Mouse (Mus musculus) midbrain, postnatal 0 days (tissue): ENCODE results near the gene Slc35g1. TPM values are rescaled to one million over a fixed set of nuclear protein-coding genes. Genes with fewer than 3 reads are reported as not detected.

Source experiments
- ATAC-seq: fragments of 200-750 bp; cut with Nextera tagmentation; 2 replicates; pipeline ENCODE4 v1.8.0; 2017; ENCODE audit warnings: moderate number of reproducible peaks, mild to moderate bottlenecking, moderate TSS enrichment, moderate library complexity; ENCODE audit not compliant: low FRiP score
- DNase-seq: peaks from one replicate; pipeline ENCODE4 v3.0.0-alpha.2; 2015; ENCODE audit warnings: low spot score
- H3K27ac ChIP-seq: fragments of 300-500 bp; sonication (generic); 2 replicates; pipeline ENCODE4 v1.5.1; 2014; ENCODE audit warnings: low read depth, mild to moderate bottlenecking, low read length, mixed read lengths
- H3K27me3 ChIP-seq: fragments of 300-500 bp; sonication (generic); 2 replicates; pipeline ENCODE4 v1.6.1; 2014; ENCODE audit warnings: low read length, control low read depth, mixed read lengths; ENCODE audit not compliant: insufficient read depth
- H3K36me3 ChIP-seq: fragments of 300-500 bp; sonication (generic); 2 replicates; pipeline ENCODE4 v1.6.1; 2014; ENCODE audit warnings: low read length, control low read depth, mixed read lengths; ENCODE audit not compliant: insufficient read depth
- H3K4me1 ChIP-seq: fragments of 300-500 bp; sonication (generic); 2 replicates; pipeline ENCODE4 v1.6.1; 2014; ENCODE audit warnings: mild to moderate bottlenecking, control low read depth, antibody characterized with exemption, low read length, mixed read lengths; ENCODE audit not compliant: insufficient read depth
- H3K4me2 ChIP-seq: fragments of 300-500 bp; sonication (generic); 2 replicates; pipeline ENCODE4 v1.6.1; 2014; ENCODE audit warnings: low read depth, mild to moderate bottlenecking, low read length, mixed read lengths; ENCODE audit not compliant: poor library complexity, severe bottlenecking
- H3K4me3 ChIP-seq: fragments of 300-500 bp; sonication (generic); 2 replicates; pipeline ENCODE4 v1.5.1; 2014; ENCODE audit warnings: low read depth, mild to moderate bottlenecking, low read length, moderate library complexity
- H3K9ac ChIP-seq: fragments of 300-500 bp; sonication (generic); replicated peaks from 2 replicates; pipeline ENCODE4 v1.6.1; 2014; ENCODE audit warnings: mild to moderate bottlenecking, low read length, moderate library complexity, mixed read lengths; ENCODE audit not compliant: poor library complexity, severe bottlenecking
- H3K9me3 ChIP-seq: fragments of 300-500 bp; sonication (generic); 2 replicates; pipeline ENCODE4 v1.6.1; 2016; ENCODE audit warnings: low read length, control low read depth
- CTCF ChIP-seq: IDR thresholded peaks from 2 replicates; pipeline ENCODE4 v1.5.1; 2016; ENCODE audit warnings: antibody characterized with exemption, mild to moderate bottlenecking
- WGBS: fragments of 180-500 bp; shearing (Covaris S2); extraction: QIAGEN DNeasy Blood & Tissue Kit; methylation state at CpG from one replicate; pipeline ENCODE4 v1.1.7; 2014; 5-methylcytosine and 5-hydroxymethylcytosine counted together
- polyA plus RNA-seq: library from polyadenylated mRNA; unstranded; fragments of >200 nt; fragmentation: Nextera tagmentation; extraction: Ambion mirVana; gene quantifications from 2 replicates; pipeline ENCODE4 v1.2.1, GENCODE M21; 2015
- total RNA-seq: library from RNA; depleted of rRNA; stranded (reverse); fragments of >200 nt; gene quantifications from 2 replicates; pipeline ENCODE4 v1.2.3, GENCODE M21; 2014; rRNA removed

Slc35g1 gene
- total and polyA plus RNA-seq, 2 experiments from 2014 or later = 1.4 to 2.5 TPM

DNA sequence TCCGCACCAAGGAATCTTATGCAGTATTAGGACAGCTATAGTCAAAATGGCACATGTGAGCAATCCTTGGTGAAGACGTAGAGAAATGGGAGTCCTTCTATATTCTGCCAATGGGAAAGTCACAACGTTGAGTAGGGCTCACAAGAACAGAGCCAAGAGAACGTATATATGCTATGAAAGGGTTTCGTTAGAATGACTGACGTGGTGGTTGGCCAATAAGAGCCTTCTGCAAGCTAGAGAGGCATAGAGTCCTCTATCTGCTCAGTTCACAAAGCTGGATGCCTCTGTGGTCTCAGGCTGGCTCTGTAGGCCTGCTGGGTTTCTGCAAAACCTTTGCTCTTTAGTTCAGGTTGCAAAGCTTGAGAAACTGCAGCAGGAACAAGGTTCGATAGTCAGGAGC, 35.5 kb downstream of the Slc35g1 start:
- DNase-seq (no peak), ATAC-seq (no peak)
- Histone ChIP-seq H3K9me3 (no peaks in the 10 kb centered on the region), H3K27ac (no peak overlapping the region), H3K4me3 (no peak overlapping the region), H3K9ac (no peak overlapping the region), H3K27me3 (no peaks in the 10 kb centered on the region), H3K36me3 (no peaks in the 10 kb centered on the region), H3K4me2 (no peak overlapping the region), H3K4me1 (no peaks in the 10 kb centered on the region)
- no peak for TF ChIP-seq CTCF
- 74% methylated on average over 7 of the region's 7 CpGs for WGBS

- ATAC-seq = no peak
Measured at GRCm38 (mm10) chr19:38432021-38432420, 36.2 kb downstream of the Slc35g1 start.

GRCm38 (mm10) chr19:38433381-38433780, 37.6 kb downstream of the Slc35g1 start:
- DNase-seq = no peak
- no peak for TF ChIP-seq CTCF

More at GRCm38 (mm10) chr19:38432021-38432420, 36.2 kb downstream of the Slc35g1 start:
- 88% methylated on average over 3 of the region's 3 CpGs for WGBS
- Histone ChIP-seq H3K27me3 (no peaks in the 10 kb centered on the region), H3K36me3 (no peaks in the 10 kb centered on the region), H3K4me2 (no peak overlapping the region), H3K9me3 (no peaks in the 10 kb centered on the region), H3K27ac (no peak overlapping the region), H3K4me1 (no peaks in the 10 kb centered on the region), H3K4me3 (no peak overlapping the region), H3K9ac (no peak overlapping the region)
- TF ChIP-seq CTCF = no peak
- no peak for DNase-seq

GRCm38 (mm10) chr19:38435221-38435620, 39.4 kb downstream of the Slc35g1 start:
- Histone ChIP-seq H3K9ac (no peak overlapping the region), H3K4me3 (no peak overlapping the region), H3K36me3 (no peaks in the 10 kb centered on the region), H3K27ac (no peak overlapping the region), H3K9me3 (no peaks in the 10 kb centered on the region), H3K27me3 (no peaks in the 10 kb centered on the region), H3K4me2 (no peak overlapping the region), H3K4me1 (no peaks in the 10 kb centered on the region)
- WGBS = 92% methylated on average over 15 of the region's 15 CpGs
- DNase-seq (no peak), ATAC-seq (no peak)
- no peak for TF ChIP-seq CTCF

More at GRCm38 (mm10) chr19:38433381-38433780, 37.6 kb downstream of the Slc35g1 start:
- no peaks in the 10 kb centered on the region for H3K4me1 ChIP-seq
- no peak overlapping the region for H3K4me3 ChIP-seq
- WGBS = 87% methylated on average over 2 of the region's 2 CpGs
- H3K9me3 ChIP-seq = no peaks in the 10 kb centered on the region
- no peak overlapping the region for H3K27ac ChIP-seq
- no peak overlapping the region for H3K9ac ChIP-seq
- no peak for ATAC-seq
- no peak overlapping the region for H3K4me2 ChIP-seq
- H3K36me3 ChIP-seq = no peaks in the 10 kb centered on the region
- no peaks in the 10 kb centered on the region for H3K27me3 ChIP-seq

- TF ChIP-seq CTCF = 0 out of 2 replicates have a peak, but pooled peaks have one; percentile 14
- H3K27ac ChIP-seq = no peak overlapping the region
- no peaks in the 10 kb centered on the region for H3K36me3 ChIP-seq
- H3K4me3 ChIP-seq = no peak overlapping the region
- H3K9ac ChIP-seq = no peak overlapping the region
- H3K4me2 ChIP-seq = no peak overlapping the region
- no peak for DNase-seq
- H3K4me1 ChIP-seq = no peaks in the 10 kb centered on the region
- H3K27me3 ChIP-seq = no peaks in the 10 kb centered on the region
- no peaks in the 10 kb centered on the region for H3K9me3 ChIP-seq
- WGBS = 78% methylated on average over 8 of the region's 8 CpGs
- ATAC-seq = no peak
Measured at GRCm38 (mm10) chr19:38441860-38442259, 46.1 kb downstream of the Slc35g1 start.

GRCm38 (mm10) chr19:38445758-38446157, 50.0 kb downstream of the Slc35g1 start:
- Histone ChIP-seq H3K36me3 (no peaks in the 10 kb centered on the region), H3K27me3 (no peaks in the 10 kb centered on the region)

More at GRCm38 (mm10) chr19:38445758-38446157, 50.0 kb downstream of the Slc35g1 start:
- 81% methylated on average over 5 of the region's 5 CpGs for WGBS
- ATAC-seq (no peak), DNase-seq (no peak)
- no peaks in the 10 kb centered on the region for H3K9me3 ChIP-seq
- H3K4me3 ChIP-seq = no peak overlapping the region
- no peaks in the 10 kb centered on the region for H3K4me1 ChIP-seq
- TF ChIP-seq CTCF = no peak
- no peak overlapping the region for H3K9ac ChIP-seq
- no peak overlapping the region for H3K4me2 ChIP-seq
- H3K27ac ChIP-seq = no peak overlapping the region

Other genes with a start within 250 kb of the Slc35g1 start
- gene Fra10ac1, start 171.8 kb upstream of the Slc35g1 start, total RNA-seq = 4.9 and 10.1 TPM in 2 replicates
- 25.5 and 31.4 TPM in 2 replicates for gene Fra10ac1, start 171.8 kb upstream of the Slc35g1 start, polyA plus RNA-seq
- gene Lgi1, start 131.4 kb upstream of the Slc35g1 start, total RNA-seq = 27.0 and 32.8 TPM in 2 replicates
- gene Lgi1, start 131.4 kb upstream of the Slc35g1 start, polyA plus RNA-seq = 22.5 and 28.3 TPM in 2 replicates
- 11.8 and 19.5 TPM in 2 replicates for gene Plce1, start 85.1 kb downstream of the Slc35g1 start, total RNA-seq
- 3.0 and 3.3 TPM in 2 replicates for gene Plce1, start 85.1 kb downstream of the Slc35g1 start, polyA plus RNA-seq